Mouse (Mus musculus): ENCODE results near the gene Dhrs13. TPM values are rescaled to one million over a fixed set of nuclear protein-coding genes. Genes with fewer than 3 reads are reported as not detected.
"Not testable (repeated sequence)": the region's sequence is repeated elsewhere in the genome, so short reads cannot be mapped to it uniquely, and the experiment has no call there.

Dhrs13 gene
- total RNA-seq, 2 experiments from 2014 or later: 7.9 to 8.9 TPM

GRCm38 (mm10) chr11:78037831-78038752 is 6.0 kb downstream of the Dhrs13 start, which contains the start of gene Flot2:
Flot2 (plus strand) TSS chr11:78037931.
- peak; percentile 33 to 50 for DNase-seq (ENCODE audit: low spot score in 2 of 2)
- intact Hi-C loops (cut with DNase I): no loop called here

DNA sequence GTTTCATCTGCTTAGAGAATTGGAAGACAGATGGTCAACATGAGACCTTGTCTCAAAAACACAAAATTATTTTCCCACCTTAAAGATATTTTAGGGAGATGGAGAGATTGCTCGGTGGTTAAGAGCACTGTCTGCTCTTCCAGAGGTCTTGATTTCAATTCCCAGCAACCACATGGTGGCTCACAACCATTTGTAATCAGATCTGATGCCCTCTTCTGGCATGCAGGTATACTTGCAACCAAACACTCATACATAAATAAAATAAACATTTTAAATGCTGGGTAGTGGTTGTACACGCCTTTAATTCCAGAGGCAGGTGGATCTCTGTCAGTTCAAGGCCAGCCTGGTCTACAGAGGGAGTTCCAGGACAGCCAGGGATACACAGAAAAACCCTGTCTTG is 8.8 kb downstream of the Dhrs13 start:
- no peak for DNase-seq (ENCODE audit: low spot score in 2 of 2)
- intact Hi-C loops (cut with DNase I): no loop called here

DNA sequence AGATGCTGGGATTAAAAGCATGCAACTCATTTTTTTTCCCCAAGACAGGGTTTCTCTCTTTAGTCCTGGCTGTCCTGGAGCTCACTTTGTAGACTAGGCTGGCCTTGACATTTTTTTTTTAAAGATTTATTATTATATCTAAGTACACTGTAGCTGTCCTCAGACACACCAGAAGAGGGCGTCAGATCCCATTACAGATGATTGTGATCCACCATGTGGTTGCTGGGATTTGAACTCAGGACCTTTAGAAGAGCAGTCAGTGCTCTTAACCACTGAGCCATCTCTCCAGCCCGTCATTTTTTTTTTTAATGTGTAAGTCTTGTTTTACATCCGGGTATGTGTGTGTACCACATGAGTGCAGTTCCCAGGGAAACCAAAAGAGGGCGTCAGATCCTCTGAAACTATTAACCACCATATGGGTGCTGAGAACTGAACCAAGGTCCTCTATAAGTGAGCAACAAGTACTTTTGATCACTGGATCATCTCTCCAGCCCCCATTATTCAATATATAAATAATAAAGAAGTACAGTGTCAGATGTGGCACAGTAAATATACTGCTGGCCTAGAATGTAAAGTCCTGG is 10.3 kb downstream of the Dhrs13 start:
- intact Hi-C loops (cut with DNase I); DNase-seq (ENCODE audit: low spot score in 2 of 2): not testable (repeated sequence)

DNA sequence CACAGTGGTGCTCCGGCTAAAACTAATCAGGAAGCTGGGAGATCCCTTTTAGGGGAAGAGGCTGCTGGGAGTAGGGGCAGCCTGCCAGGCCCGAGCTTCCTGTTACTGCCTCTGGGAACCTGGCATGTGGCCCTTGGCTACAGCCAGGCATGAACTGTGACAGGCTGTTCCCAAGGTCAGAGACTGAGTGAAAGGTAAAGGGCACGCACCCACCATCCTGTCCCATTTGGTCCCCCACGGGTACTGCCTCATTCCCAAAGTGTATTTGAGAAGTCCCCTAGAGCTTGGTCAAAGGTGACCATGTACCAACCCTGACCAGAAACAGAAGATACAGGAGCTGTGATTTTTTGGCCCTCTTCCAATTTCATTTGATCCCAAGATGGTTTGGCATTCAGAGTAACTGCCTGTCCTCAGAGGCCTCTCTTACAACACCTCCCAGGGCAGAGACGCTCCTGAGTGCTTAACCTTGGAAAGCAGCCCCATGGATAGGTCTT is 12.7 kb downstream of the Dhrs13 start:
- DNase-seq (ENCODE audit: low spot score in 2 of 2): peak; percentile 32 to 38

GRCm38 (mm10) chr11:78048637-78049036 is 16.6 kb downstream of the Dhrs13 start:
- DNase-seq (ENCODE audit: low spot score in 2 of 2); intact Hi-C loops (cut with DNase I): not testable (repeated sequence)

More for the DNA sequence above, 12.7 kb downstream of the Dhrs13 start:
- intact Hi-C loops (cut with DNase I): no loop called here

DNA sequence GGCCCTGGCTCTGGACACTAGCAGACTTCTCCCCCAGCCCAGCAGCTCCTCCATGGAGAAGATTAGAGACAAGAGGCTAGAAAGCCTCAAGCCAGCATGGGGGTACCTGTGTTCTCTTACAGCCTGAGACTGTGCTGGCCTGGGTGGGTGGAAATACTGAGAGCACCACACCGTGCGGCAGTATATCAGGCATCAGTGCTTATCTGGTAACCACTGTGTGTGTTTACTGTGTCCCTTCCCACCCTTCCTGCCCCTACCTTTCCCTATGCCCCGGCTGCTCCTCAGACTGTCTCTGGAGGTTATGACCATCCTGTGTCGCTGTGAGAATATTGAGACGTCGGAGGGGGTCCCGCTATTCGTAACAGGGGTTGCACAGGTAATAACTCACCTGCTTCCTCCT is 21.0 kb downstream of the Dhrs13 start:
- intact Hi-C loops (cut with DNase I): no loop called here

GRCm38 (mm10) chr11:78056946-78057345 is 24.9 kb downstream of the Dhrs13 start:
- intact Hi-C loops (cut with DNase I): no loop called here
- no peak for DNase-seq (ENCODE audit: low spot score in 2 of 2)

More for the DNA sequence above, 21.0 kb downstream of the Dhrs13 start:
- DNase-seq (ENCODE audit: low spot score in 2 of 2): no peak

GRCm38 (mm10) chr11:78059833-78060757 is 28.0 kb downstream of the Dhrs13 start:
- intact Hi-C loops (cut with DNase I): loop anchor here (1.0 kb wide), 2 partner anchors 91 to 117 kb away; no protein-coding TSS in a partner anchor

DNA sequence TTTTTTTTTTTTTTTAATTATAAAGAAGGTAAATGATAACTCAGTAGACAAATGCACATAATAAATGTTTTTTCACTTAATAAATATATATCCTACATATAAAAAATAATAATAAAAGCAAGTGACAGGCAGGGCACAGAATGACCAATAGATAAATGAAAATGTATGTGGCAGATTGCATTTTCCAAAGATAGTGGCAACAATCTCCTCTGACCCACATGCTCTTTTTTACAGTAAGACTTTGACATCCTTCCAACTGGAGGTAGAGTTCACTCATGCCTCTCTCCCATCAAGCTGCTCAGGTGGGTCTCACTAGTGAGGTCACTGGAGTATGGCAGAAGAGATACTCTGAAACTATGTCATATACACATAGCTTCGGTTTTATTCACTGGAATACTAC is 30.5 kb downstream of the Dhrs13 start:
- intact Hi-C loops (cut with DNase I): no loop called here
- no peak for DNase-seq (ENCODE audit: low spot score in 2 of 2)

More at GRCm38 (mm10) chr11:78059833-78060757, 28.0 kb downstream of the Dhrs13 start:
- DNase-seq (ENCODE audit: low spot score in 2 of 2): peak; percentile 45 to 64

DNA sequence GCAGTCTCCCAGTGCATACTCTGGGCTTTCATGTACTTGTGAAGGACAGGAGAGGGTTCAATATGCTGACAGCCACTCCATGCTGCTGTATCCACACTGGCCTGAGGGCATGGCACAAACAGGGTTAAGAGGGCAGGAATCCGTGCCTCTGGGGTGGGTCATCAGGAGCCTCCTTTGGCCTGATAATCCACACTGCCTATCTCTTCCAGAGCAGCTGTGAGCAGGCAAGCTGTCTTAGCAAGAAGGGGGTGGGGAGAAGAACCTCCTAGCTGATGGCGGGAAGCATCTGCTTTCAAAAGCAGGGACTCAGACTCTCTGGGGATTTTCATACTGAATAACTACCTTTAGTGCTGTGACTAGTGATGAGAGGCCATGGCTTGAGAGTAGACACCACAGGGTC is 33.8 kb downstream of the Dhrs13 start:
- no peak for DNase-seq (ENCODE audit: low spot score in 2 of 2)
- intact Hi-C loops (cut with DNase I): no loop called here

GRCm38 (mm10) chr11:78066641-78067040 is 34.6 kb downstream of the Dhrs13 start:
- intact Hi-C loops (cut with DNase I): no loop called here
- no peak for DNase-seq (ENCODE audit: low spot score in 2 of 2)

GRCm38 (mm10) chr11:78067566-78067965 is 35.5 kb downstream of the Dhrs13 start:
- intact Hi-C loops (cut with DNase I): no loop called here

DNA sequence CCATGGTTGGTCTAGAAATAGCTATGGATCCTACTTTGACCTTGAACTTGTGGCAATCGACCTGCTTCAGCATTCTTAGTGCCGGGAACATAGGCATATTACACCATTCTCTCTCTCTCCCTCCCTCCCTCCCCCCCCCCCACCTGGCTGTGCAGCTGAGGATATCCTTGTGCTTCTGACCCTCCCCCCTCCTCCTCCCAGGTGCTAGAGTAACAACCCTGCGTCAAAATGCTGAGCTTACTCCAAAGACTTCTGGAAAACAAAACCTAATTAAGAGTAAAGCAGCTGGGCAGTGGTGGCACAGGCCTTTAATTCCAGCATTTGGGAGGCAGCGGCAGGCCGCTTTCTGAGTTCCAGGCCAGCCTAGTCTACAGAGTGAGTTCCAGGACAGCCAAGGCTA is 37.0 kb downstream of the Dhrs13 start:
- intact Hi-C loops (cut with DNase I): no loop called here
- no peak for DNase-seq (ENCODE audit: low spot score in 2 of 2)

More at GRCm38 (mm10) chr11:78067566-78067965, 35.5 kb downstream of the Dhrs13 start:
- DNase-seq (ENCODE audit: low spot score in 2 of 2): no peak

DNA sequence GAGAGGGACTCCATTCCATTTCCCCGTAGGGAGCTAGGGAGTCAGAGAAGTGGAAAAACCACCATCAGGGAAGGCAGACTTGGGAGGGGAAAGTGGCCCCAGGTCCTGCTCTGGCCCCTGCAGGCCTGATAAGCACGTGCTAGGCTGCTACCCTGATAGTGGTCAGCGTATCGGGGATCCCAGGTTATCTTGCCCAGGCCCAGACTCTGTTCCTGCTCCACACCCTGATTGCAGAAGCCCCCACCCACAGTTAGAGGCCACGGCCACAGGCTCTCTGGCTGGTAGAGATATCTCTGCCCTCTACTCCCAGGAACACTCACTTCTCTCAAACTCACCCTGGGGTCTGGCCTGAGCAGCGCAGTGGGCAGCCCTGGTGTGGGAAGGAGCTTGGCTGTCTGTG is 37.6 kb downstream of the Dhrs13 start:
- intact Hi-C loops (cut with DNase I): no loop called here
- no peak for DNase-seq (ENCODE audit: low spot score in 2 of 2)

GRCm38 (mm10) chr11:78071938-78072337 is 39.9 kb downstream of the Dhrs13 start:
- no peak for DNase-seq (ENCODE audit: low spot score in 2 of 2)
- intact Hi-C loops (cut with DNase I): no loop called here

DNA sequence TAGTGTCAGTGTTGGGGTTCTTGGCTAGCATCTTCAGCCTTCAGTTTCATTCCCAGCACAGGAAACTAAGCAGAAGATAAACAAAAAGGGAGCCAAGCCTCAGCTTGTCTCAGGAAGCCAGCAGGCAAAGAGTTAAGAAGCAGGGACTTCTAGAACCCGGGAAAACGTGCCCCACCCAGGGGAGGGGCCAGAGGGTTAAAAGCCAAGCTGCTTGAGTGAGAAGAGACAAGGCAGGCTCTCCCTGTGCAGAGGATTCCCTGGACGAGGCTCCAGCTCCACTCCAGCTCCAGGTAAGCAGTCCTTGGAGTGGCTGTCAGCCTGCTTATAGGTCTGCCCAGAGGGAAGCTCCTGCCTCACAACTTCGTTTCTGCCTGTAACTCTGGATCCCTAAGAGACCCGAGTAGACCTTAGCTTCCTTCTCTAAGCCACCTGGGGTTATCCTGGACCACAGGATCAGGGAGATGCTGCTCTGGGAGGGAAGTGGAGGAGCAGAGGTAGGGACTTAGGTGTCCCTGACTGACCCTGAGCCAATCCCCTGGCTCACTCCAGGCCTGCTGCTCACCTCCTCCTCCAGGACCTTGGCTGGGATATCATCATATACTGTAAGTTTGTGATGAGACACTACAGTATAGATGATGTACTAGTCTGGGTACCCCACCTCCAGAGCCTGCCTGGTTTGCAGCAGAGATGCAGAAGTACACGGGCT is 40.5 kb downstream of the Dhrs13 start:
- no peak for DNase-seq (ENCODE audit: low spot score in 2 of 2)
- intact Hi-C loops (cut with DNase I): no loop called here

- no peak for DNase-seq (ENCODE audit: low spot score in 2 of 2)
- intact Hi-C loops (cut with DNase I): no loop called here
Measured at GRCm38 (mm10) chr11:78073577-78074276, 41.6 kb downstream of the Dhrs13 start.

GRCm38 (mm10) chr11:78074277-78074652 is 42.2 kb downstream of the Dhrs13 start:
- intact Hi-C loops (cut with DNase I): no loop called here

More at GRCm38 (mm10) chr11:78074277-78074652, 42.2 kb downstream of the Dhrs13 start:
- no peak for DNase-seq (ENCODE audit: low spot score in 2 of 2)

Data from left cerebral cortex, postnatal 25 days (tissue).